Mouse (Mus musculus) G1E (cell line): Measurements from ENCODE around the gene Fam50b. TPM values are rescaled to one million over a fixed set of nuclear protein-coding genes. Genes with fewer than 3 reads are reported as not detected.

Source experiments
- ATAC-seq: 2 replicates; pipeline ENCODE4 v1.8.0; 2016; ENCODE audit warnings: mild to moderate bottlenecking; ENCODE audit not compliant: insufficient number of reproducible peaks, poor library complexity, low FRiP score, severe bottlenecking; ENCODE audit errors: extremely low read depth
- DNase-seq: peaks from one replicate; pipeline ENCODE4 v3.0.0; 2012; ENCODE audit warnings: low spot score
- H3K27me3 ChIP-seq: 2 replicates; pipeline ENCODE4 v1.6.1; 2012; ENCODE audit warnings: mild to moderate bottlenecking, low read length, inconsistent platforms; ENCODE audit not compliant: insufficient read depth
- H3K36me3 ChIP-seq: replicated peaks from 2 replicates; pipeline ENCODE3; 2012; ENCODE audit warnings: mild to moderate bottlenecking, inconsistent platforms
- H3K4me1 ChIP-seq: 2 replicates; pipeline ENCODE4 v1.6.1; 2012; ENCODE audit warnings: low read depth, low read length, inconsistent platforms, mixed read lengths; ENCODE audit not compliant: insufficient read depth
- H3K4me3 ChIP-seq: 2 replicates; pipeline ENCODE4 v1.5.1; 2012; ENCODE audit warnings: low read depth, mild to moderate bottlenecking, inconsistent platforms, low read length, moderate library complexity, mixed read lengths
- H3K9me3 ChIP-seq: replicated peaks from 2 replicates; pipeline ENCODE4 v1.6.1; 2012; ENCODE audit warnings: inconsistent platforms
- CTCF ChIP-seq: IDR thresholded peaks from 2 replicates; pipeline ENCODE4 v1.5.1; 2012; ENCODE audit warnings: low read depth, low read length, inconsistent platforms, mixed read lengths
- GATA1 ChIP-seq: IDR thresholded peaks from 2 replicates; pipeline ENCODE4 v1.6.1; 2012; ENCODE audit warnings: borderline replicate concordance, low read length, inconsistent platforms, mixed read lengths
- GATA2 ChIP-seq: IDR thresholded peaks from 2 replicates; pipeline ENCODE4 v1.6.1; 2012; ENCODE audit warnings: low read depth, low read length, inconsistent platforms, borderline replicate concordance
- POLR2AphosphoS5 ChIP-seq: IDR thresholded peaks from 2 replicates; pipeline ENCODE4 v1.6.1; 2012; ENCODE audit warnings: low read depth, low read length, inconsistent platforms; ENCODE audit not compliant: insufficient replicate concordance
- TAL1 ChIP-seq: conservative IDR thresholded peaks from 2 replicates; pipeline ENCODE4 v1.6.1; 2012; ENCODE audit warnings: low read depth, low read length, inconsistent platforms, mixed read lengths
- polyA plus RNA-seq: library from polyadenylated mRNA; stranded (reverse); fragments of >175 nt; gene quantifications from 2 replicates; pipeline ENCODE4 v1.2.3, GENCODE M21; 2012
- total RNA-seq, 2 experiments: library from RNA; stranded (forward) in 1 of 2; stranded (reverse) in 1 of 2; fragments of 200-1000 nt in 1 of 2; fragments of >200 nt in 1 of 2; fragmentation: Nextera tagmentation in 1 of 2; gene quantifications; 2 replicates each; pipeline ENCODE4 v1.2.3; 2014 to 2017

Gene Fam50b
- total and polyA plus RNA-seq, 3 experiments = not detected

DNA sequence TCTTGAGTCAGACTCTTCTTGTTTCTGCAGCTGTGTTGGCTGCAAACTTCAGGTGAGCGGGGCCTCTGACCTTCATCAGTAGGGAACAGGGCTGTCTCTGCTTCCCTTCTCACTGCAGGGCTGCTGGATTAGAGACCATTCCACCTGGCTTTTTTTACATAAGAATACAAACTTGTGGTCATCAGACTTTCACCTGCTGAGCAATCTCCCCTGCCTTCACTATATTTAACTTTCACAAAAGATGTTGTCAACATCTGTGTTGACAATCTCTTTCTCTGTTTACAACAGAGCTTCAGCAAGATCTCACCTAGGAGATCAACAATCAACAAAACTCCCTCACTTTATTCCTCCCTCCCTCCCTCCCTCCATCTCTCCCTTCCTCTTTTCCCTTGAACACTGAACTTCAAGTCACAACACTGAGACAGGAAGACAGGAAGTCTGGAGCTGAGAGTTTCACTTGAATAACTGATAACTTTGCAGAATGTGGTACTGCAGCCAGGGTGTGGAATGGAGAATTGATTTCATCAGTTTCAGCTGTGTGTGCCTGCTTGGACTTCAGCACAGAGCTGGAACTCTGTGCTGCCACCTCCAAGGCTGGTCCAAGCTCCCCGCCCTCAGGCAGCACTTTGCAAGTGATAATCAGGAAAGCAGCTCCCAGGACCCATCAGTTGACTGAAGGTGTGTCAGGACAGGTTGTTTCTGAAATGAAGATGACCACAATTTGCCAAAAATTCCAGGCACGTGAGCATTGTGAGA lies 7.3 kb downstream of the Fam50b start:
- no peak for DNase-seq
- peaks cover 11% of the 10 kb centered on the region for H3K27me3 ChIP-seq
- ATAC-seq = no peak

GRCm38 (mm10) chr13:34746811-34747210 lies 12.2 kb downstream of the Fam50b start:
- no peak for ATAC-seq
- Histone ChIP-seq H3K9me3 (no peaks in the 10 kb centered on the region), H3K4me1 (no peaks in the 10 kb centered on the region), H3K27me3 (peaks cover 10% of the 10 kb centered on the region; the same call in 1 of the 2 replicates), H3K36me3 (no peaks in the 10 kb centered on the region), H3K4me3 (no peak overlapping the region)
- no peak for DNase-seq
- TF ChIP-seq POLR2AphosphoS5 (no peak), TAL1 (no peak), GATA1 (no peak), GATA2 (no peak), CTCF (no peak)

More for the DNA sequence above, 7.3 kb downstream of the Fam50b start:
- Histone ChIP-seq H3K36me3 (no peaks in the 10 kb centered on the region), H3K4me3 (no peak overlapping the region), H3K4me1 (no peaks in the 10 kb centered on the region), H3K9me3 (0 out of 2 replicates have a peak, but pooled peaks cover 1% of the 10 kb centered on the region)
- no peak for TF ChIP-seq POLR2AphosphoS5
- TF ChIP-seq CTCF = no peak
- TF ChIP-seq TAL1 = no peak
- TF ChIP-seq GATA2 = no peak
- TF ChIP-seq GATA1 = no peak

DNA sequence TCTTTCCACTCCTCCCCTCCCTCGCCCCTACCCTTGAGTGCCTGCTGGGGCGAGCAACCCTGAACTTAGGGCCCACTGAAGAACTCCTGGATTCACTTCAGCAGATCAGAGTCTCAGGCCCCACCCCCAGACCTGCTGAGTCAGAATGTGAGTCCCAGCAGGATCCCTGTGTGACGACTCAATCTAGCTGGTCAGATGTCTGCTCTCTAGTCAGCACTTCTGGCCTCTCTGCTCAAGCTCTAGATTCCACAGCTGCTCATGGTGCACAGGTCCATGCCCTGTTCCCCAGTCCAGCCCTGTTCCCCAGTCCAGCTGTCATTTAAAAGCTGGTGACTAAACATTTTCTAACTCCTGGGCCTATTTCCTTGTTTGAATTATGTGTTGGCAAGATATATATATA lies 13.9 kb downstream of the Fam50b start:
- no peak for DNase-seq

DNA sequence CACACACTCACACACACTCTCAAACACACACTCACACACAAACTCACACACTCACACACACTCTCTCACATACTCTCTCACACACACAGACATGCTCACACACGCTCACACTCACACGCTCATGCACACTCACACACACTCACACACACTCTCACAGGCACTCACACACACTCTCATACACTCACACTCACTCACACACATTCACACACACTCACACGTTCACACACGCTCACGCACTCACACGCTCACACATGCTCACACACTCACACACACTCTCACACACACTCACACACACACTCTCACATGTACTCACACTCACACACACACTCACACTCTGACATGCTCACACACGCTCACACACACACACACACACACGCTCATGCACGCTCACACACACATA lies 24.6 kb downstream of the Fam50b start:
- no peaks in the 10 kb centered on the region for H3K36me3 ChIP-seq
- no peak overlapping the region for H3K4me3 ChIP-seq
- TF ChIP-seq POLR2AphosphoS5 (no peak), TAL1 (no peak), GATA2 (no peak), GATA1 (no peak), CTCF (no peak)
- H3K9me3 ChIP-seq = peaks cover 3% of the 10 kb centered on the region
- peaks cover 15% of the 10 kb centered on the region for H3K27me3 ChIP-seq
- ATAC-seq = no peak
- H3K4me1 ChIP-seq = no peaks in the 10 kb centered on the region
- no peak for DNase-seq

More for the DNA sequence above, 13.9 kb downstream of the Fam50b start:
- Histone ChIP-seq H3K36me3 (no peaks in the 10 kb centered on the region), H3K4me3 (no peak overlapping the region), H3K27me3 (peaks cover 10% of the 10 kb centered on the region; the same call in 1 of the 2 replicates), H3K4me1 (no peaks in the 10 kb centered on the region), H3K9me3 (no peaks in the 10 kb centered on the region)
- TF ChIP-seq POLR2AphosphoS5 (no peak), TAL1 (no peak)
- no peak for ATAC-seq

GRCm38 (mm10) chr13:34760518-34761287 lies 26.1 kb downstream of the Fam50b start:
- peaks cover 3% of the 10 kb centered on the region for H3K9me3 ChIP-seq
- no peaks in the 10 kb centered on the region for H3K36me3 ChIP-seq
- peaks cover 21% of the 10 kb centered on the region for H3K27me3 ChIP-seq
- no peak overlapping the region for H3K4me3 ChIP-seq
- ATAC-seq (no peak), DNase-seq (no peak)
- TF ChIP-seq CTCF (no peak), GATA1 (no peak), POLR2AphosphoS5 (no peak), TAL1 (no peak), GATA2 (no peak)
- H3K4me1 ChIP-seq = no peaks in the 10 kb centered on the region

- Histone ChIP-seq H3K9me3 (peaks cover 3% of the 10 kb centered on the region), H3K4me3 (no peak overlapping the region), H3K27me3 (peaks cover 22% of the 10 kb centered on the region), H3K4me1 (no peaks in the 10 kb centered on the region), H3K36me3 (no peaks in the 10 kb centered on the region)
- ATAC-seq = no peak
- TF ChIP-seq CTCF (no peak), POLR2AphosphoS5 (no peak), GATA2 (no peak), TAL1 (no peak), GATA1 (no peak)
- no peak for DNase-seq
These were observed 27.5 kb downstream of the Fam50b start for GRCm38 (mm10) chr13:34762136-34762535.
